Mouse (Mus musculus) thymus, adult 2 months (tissue): ENCODE measurements around the gene Gxylt2.

ENCODE experiments used
- CTCF ChIP-seq: fragments of 200-500 bp; IDR thresholded peaks from 2 replicates; pipeline ENCODE4 v1.5.1; 2012; ENCODE audit warnings: mild to moderate bottlenecking, control low read depth, low read length, moderate library complexity, borderline replicate concordance; ENCODE audit not compliant: control insufficient read depth, poor library complexity, insufficient read depth; ENCODE audit errors: extremely low read depth
- POLR2A ChIP-seq: fragments of 200-500 bp; IDR thresholded peaks from 2 replicates; pipeline ENCODE4 v1.6.1; 2012; ENCODE audit warnings: mild to moderate bottlenecking, low read length, control low read depth, moderate library complexity; ENCODE audit not compliant: control insufficient read depth, poor library complexity, insufficient read depth; ENCODE audit errors: extremely low read depth

DNA sequence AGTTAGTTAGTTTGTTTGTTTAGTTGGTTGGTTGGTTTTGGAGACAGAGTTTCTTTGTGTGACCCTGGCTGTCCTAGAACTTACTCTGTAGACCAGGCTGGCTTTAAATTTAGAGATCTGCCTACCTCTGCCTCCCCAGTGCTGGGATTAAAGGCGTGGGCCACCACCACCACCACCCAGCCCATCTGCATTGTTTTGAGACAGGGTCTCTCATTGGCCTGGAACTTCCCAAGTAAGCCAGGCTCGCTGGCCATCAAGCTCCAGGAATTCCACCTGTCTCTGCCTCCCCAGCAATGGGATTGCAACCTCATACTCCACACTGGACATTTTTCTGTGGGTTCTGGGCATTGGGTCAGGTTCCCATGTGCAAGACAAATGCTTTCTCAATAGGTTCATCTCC lies 18.2 kb upstream of the Gxylt2 start:
- TF ChIP-seq POLR2A (no peak), CTCF (no peak)
